Mouse (Mus musculus) ES-E14 (cell line): ENCODE results near the gene Tmem109.

Source experiments
- CHD2 ChIP-seq: IDR thresholded peaks from 2 replicates; pipeline ENCODE4 v1.6.1; 2014; ENCODE audit warnings: mild to moderate bottlenecking, low read depth, low read length, inconsistent platforms
- HCFC1 ChIP-seq: IDR thresholded peaks from 2 replicates; pipeline ENCODE4 v1.6.1; 2012; ENCODE audit warnings: low read length, inconsistent platforms, borderline replicate concordance; ENCODE audit not compliant: insufficient read depth
- ZC3H11A ChIP-seq: IDR thresholded peaks from 2 replicates; pipeline ENCODE4 v1.6.1; 2012; ENCODE audit warnings: low read depth, mild to moderate bottlenecking, inconsistent platforms, low read length, borderline replicate concordance
- ZNF384 ChIP-seq: IDR thresholded peaks from 2 replicates; pipeline ENCODE4 v1.6.1; 2012; ENCODE audit warnings: low read depth, low read length, inconsistent platforms

DNA sequence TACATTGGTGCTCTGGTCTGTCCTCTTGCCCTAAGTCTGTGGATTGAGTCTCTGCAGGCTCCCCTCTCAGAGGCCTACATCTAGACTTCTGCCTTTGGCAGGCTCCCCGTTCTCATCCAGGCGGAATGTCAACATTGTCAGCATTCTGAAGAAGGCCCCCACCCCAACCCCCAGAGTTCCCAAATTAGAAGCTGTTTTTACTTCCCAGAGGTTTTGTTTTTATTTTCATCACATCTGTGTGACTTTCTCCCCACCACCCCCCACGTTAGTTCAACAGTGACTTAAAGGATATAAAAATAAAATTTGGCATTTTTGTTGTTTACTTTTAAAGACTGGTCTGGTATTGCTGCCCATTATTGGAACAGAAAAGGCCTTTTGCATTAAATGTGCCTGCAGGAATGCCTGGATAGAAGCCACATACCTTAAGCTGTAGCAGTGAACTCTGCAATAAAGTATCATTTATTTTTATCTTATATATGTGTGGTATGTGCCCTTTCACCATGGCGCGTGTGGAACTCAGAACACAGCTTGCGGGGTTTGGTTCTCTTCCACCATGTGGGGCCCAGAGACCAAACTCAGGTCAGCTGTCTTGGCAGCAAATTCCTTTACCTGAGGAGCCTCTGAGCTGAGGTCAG is 27.4 kb upstream of the Tmem109 start:
- TF ChIP-seq ZC3H11A (no peak), HCFC1 (no peak), CHD2 (no peak), ZNF384 (no peak)
